Mouse (Mus musculus): ENCODE data around the gene Gm10160. TPM values are rescaled to one million over a fixed set of nuclear protein-coding genes. Genes with fewer than 3 reads are reported as not detected.

Gm10160 gene
- polyA plus RNA-seq, 1 experiment from 2014 or later = not detected

- WGBS (ENCODE audit: insufficient replicate concordance) = 58% methylated on average over 3 of the region's 3 CpGs
- Histone ChIP-seq H3K4me1 (ENCODE audit: control insufficient read depth, insufficient read depth, low read length) (no peaks in the 10 kb centered on the region; the same call in none of the 2 replicates), H3K9me3 (replicated peaks; ENCODE audit: control insufficient read depth, low read length) (no peaks in the 10 kb centered on the region), H3K27ac (ENCODE audit: low read depth, low read length) (no peak overlapping the region), H3K4me2 (no peak overlapping the region), H3K9ac (ENCODE audit: low read depth, low read length) (no peak overlapping the region), H3K27me3 (ENCODE audit: control insufficient read depth, insufficient read depth, low read length) (no peaks in the 10 kb centered on the region), H3K4me3 (ENCODE audit: low read depth, low read length) (no peak overlapping the region), H3K36me3 (ENCODE audit: control insufficient read depth, insufficient read depth, low read length) (no peaks in the 10 kb centered on the region)
- ATAC-seq (replicated peaks; ENCODE audit: insufficient number of reproducible peaks, low FRiP score, low TSS enrichment) = no peak
Measured at GRCm38 (mm10) chr7:81851706-81852105, 3.9 kb downstream of the Gm10160 start.

- 73% methylated on average over 6 of the region's 6 CpGs for WGBS (ENCODE audit: insufficient replicate concordance)
Measured at GRCm38 (mm10) chr7:81850171-81850570, 5.4 kb downstream of the Gm10160 start.

DNA sequence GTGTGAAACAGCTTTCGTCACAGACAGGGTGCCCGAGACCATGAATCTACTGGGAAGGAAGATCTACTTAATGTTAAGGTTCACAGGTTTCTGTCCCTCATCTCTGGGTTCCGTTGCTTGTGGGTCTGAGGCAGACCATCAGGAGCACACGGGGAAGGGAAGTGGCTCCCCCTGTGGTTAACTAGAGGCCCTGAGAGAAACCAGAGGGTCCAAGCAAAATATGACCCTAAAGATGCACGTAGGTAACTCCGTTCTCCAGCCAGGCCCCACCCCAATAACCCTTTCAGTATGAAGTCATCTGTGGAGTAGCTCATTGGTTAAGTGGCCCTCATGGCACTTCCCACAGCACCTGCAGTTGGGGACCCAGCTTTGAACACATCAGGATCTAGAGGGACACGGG, 6.0 kb downstream of the Gm10160 start:
- WGBS (ENCODE audit: insufficient replicate concordance) = 85% methylated on average over 7 of the region's 7 CpGs
- no peak overlapping the region for H3K4me3 ChIP-seq (ENCODE audit: low read depth, low read length)
- ATAC-seq (replicated peaks; ENCODE audit: insufficient number of reproducible peaks, low FRiP score, low TSS enrichment) = no peak
- no peak overlapping the region for H3K27ac ChIP-seq (ENCODE audit: low read depth, low read length)
- no peak overlapping the region for H3K9ac ChIP-seq (ENCODE audit: low read depth, low read length)
- H3K27me3 ChIP-seq (ENCODE audit: control insufficient read depth, insufficient read depth, low read length) = no peaks in the 10 kb centered on the region
- H3K4me2 ChIP-seq = no peak overlapping the region
- no peaks in the 10 kb centered on the region for H3K9me3 ChIP-seq (replicated peaks; ENCODE audit: control insufficient read depth, low read length)
- H3K36me3 ChIP-seq (ENCODE audit: control insufficient read depth, insufficient read depth, low read length) = no peaks in the 10 kb centered on the region
- H3K4me1 ChIP-seq (ENCODE audit: control insufficient read depth, insufficient read depth, low read length) = no peaks in the 10 kb centered on the region; the same call in none of the 2 replicates

More at GRCm38 (mm10) chr7:81850171-81850570, 5.4 kb downstream of the Gm10160 start:
- Histone ChIP-seq H3K4me3 (ENCODE audit: low read depth, low read length) (no peak overlapping the region), H3K9ac (ENCODE audit: low read depth, low read length) (no peak overlapping the region), H3K4me1 (ENCODE audit: control insufficient read depth, insufficient read depth, low read length) (no peaks in the 10 kb centered on the region; the same call in none of the 2 replicates), H3K4me2 (no peak overlapping the region), H3K36me3 (ENCODE audit: control insufficient read depth, insufficient read depth, low read length) (no peaks in the 10 kb centered on the region), H3K27ac (ENCODE audit: low read depth, low read length) (no peak overlapping the region), H3K9me3 (replicated peaks; ENCODE audit: control insufficient read depth, low read length) (no peaks in the 10 kb centered on the region), H3K27me3 (ENCODE audit: control insufficient read depth, insufficient read depth, low read length) (no peaks in the 10 kb centered on the region)
- ATAC-seq (replicated peaks; ENCODE audit: insufficient number of reproducible peaks, low FRiP score, low TSS enrichment) = no peak

- ATAC-seq (replicated peaks; ENCODE audit: insufficient number of reproducible peaks, low FRiP score, low TSS enrichment) = no peak
- H3K9me3 ChIP-seq (replicated peaks; ENCODE audit: control insufficient read depth, low read length) = no peaks in the 10 kb centered on the region
- no peak overlapping the region for H3K4me3 ChIP-seq (ENCODE audit: low read depth, low read length)
- 85% methylated on average over 5 of the region's 5 CpGs for WGBS (ENCODE audit: insufficient replicate concordance)
- H3K4me1 ChIP-seq (ENCODE audit: control insufficient read depth, insufficient read depth, low read length) = no peaks in the 10 kb centered on the region; the same call in none of the 2 replicates
- no peaks in the 10 kb centered on the region for H3K36me3 ChIP-seq (ENCODE audit: control insufficient read depth, insufficient read depth, low read length)
- H3K4me2 ChIP-seq = no peak overlapping the region
- H3K27me3 ChIP-seq (ENCODE audit: control insufficient read depth, insufficient read depth, low read length) = no peaks in the 10 kb centered on the region
- H3K9ac ChIP-seq (ENCODE audit: low read depth, low read length) = no peak overlapping the region
- H3K27ac ChIP-seq (ENCODE audit: low read depth, low read length) = no peak overlapping the region
Measured at GRCm38 (mm10) chr7:81849214-81849613, 6.4 kb downstream of the Gm10160 start.

DNA sequence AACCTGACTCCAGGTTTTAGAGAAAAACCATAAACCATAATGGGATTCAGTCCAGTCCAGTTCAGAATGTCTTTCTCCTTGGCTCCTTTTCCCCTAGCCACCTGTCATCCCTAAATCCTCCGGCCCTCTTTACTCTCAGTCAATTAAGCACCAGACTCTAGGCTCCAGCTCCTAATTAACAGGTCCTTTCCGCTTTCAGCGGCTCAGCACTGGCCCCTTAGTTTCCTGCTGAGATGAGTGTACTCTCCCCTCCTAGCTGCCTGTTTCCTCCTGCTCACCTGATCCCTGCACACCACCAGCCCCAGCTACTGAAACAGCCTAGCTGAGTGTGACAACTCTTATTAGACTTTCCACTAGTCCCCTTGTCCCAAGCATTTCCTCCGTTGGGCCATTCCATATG, 7.8 kb downstream of the Gm10160 start:
- 42% methylated on average over 4 of the region's 4 CpGs for WGBS (ENCODE audit: insufficient replicate concordance)
- Histone ChIP-seq H3K27me3 (ENCODE audit: control insufficient read depth, insufficient read depth, low read length) (no peaks in the 10 kb centered on the region), H3K4me1 (ENCODE audit: control insufficient read depth, insufficient read depth, low read length) (no peaks in the 10 kb centered on the region; the same call in 1 of the 2 replicates), H3K9ac (ENCODE audit: low read depth, low read length) (no peak overlapping the region), H3K27ac (ENCODE audit: low read depth, low read length) (no peak overlapping the region), H3K36me3 (ENCODE audit: control insufficient read depth, insufficient read depth, low read length) (no peaks in the 10 kb centered on the region), H3K4me3 (ENCODE audit: low read depth, low read length) (no peak overlapping the region), H3K4me2 (no peak overlapping the region), H3K9me3 (replicated peaks; ENCODE audit: control insufficient read depth, low read length) (no peaks in the 10 kb centered on the region)
- ATAC-seq (replicated peaks; ENCODE audit: insufficient number of reproducible peaks, low FRiP score, low TSS enrichment) = no peak

DNA sequence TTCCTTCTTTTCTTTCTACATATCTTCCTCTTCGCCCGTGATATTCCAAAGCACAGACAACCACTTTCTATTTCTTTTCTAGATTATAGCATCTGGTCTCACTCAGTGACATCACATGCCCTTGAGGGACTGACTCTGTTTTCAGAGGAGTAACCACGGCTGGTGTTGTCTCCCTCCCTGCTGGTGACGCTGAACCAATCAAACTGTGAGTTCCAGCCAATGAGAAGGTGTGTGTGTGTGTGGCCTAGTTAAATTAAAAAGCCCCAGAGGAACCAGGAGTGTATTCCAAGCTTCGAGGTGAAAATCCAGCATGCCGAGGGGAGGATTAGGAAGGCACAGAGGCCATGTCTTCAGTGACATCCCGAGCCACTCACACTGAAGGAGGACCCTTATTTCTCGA, 8.6 kb downstream of the Gm10160 start:
- no peak overlapping the region for H3K27ac ChIP-seq (ENCODE audit: low read depth, low read length)
- 42% methylated on average over 8 of the region's 8 CpGs for WGBS (ENCODE audit: insufficient replicate concordance)
- no peak for ATAC-seq (replicated peaks; ENCODE audit: insufficient number of reproducible peaks, low FRiP score, low TSS enrichment)

DNA sequence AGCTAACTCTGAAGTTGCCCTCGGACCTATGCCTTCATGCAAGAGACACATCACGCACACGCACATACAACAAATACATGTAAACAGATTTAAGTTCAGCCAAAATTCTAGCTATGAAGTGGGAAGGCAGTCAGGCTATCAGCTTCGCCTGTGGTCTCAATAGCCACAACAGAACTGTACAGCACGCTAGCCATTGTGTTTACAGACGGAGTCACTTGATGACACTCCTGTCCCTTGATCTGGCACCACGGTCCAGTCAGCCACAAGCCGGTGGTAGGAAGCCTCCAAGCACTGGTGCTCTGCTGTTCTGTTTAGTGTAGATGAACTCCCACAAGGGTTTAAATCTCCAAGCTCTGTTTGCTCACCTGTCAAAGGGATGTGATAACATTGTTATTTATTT, 9.6 kb downstream of the Gm10160 start:
- no peaks in the 10 kb centered on the region for H3K36me3 ChIP-seq (ENCODE audit: control insufficient read depth, insufficient read depth, low read length)
- H3K4me3 ChIP-seq (ENCODE audit: low read depth, low read length) = no peak overlapping the region
- no peak overlapping the region for H3K9ac ChIP-seq (ENCODE audit: low read depth, low read length)
- WGBS (ENCODE audit: insufficient replicate concordance) = 60% methylated on average over 8 of the region's 8 CpGs
- no peaks in the 10 kb centered on the region; the same call in 1 of the 2 replicates for H3K4me1 ChIP-seq (ENCODE audit: control insufficient read depth, insufficient read depth, low read length)
- no peak overlapping the region for H3K4me2 ChIP-seq
- no peak for ATAC-seq (replicated peaks; ENCODE audit: insufficient number of reproducible peaks, low FRiP score, low TSS enrichment)
- no peaks in the 10 kb centered on the region for H3K27me3 ChIP-seq (ENCODE audit: control insufficient read depth, insufficient read depth, low read length)
- H3K9me3 ChIP-seq (replicated peaks; ENCODE audit: control insufficient read depth, low read length) = no peaks in the 10 kb centered on the region
- no peak overlapping the region for H3K27ac ChIP-seq (ENCODE audit: low read depth, low read length)

More for the DNA sequence above, 8.6 kb downstream of the Gm10160 start:
- H3K9me3 ChIP-seq (replicated peaks; ENCODE audit: control insufficient read depth, low read length) = no peaks in the 10 kb centered on the region
- no peaks in the 10 kb centered on the region for H3K27me3 ChIP-seq (ENCODE audit: control insufficient read depth, insufficient read depth, low read length)
- no peak overlapping the region for H3K4me3 ChIP-seq (ENCODE audit: low read depth, low read length)
- no peaks in the 10 kb centered on the region; the same call in 1 of the 2 replicates for H3K4me1 ChIP-seq (ENCODE audit: control insufficient read depth, insufficient read depth, low read length)
- H3K36me3 ChIP-seq (ENCODE audit: control insufficient read depth, insufficient read depth, low read length) = no peaks in the 10 kb centered on the region
- H3K9ac ChIP-seq (ENCODE audit: low read depth, low read length) = no peak overlapping the region
- H3K4me2 ChIP-seq = no peak overlapping the region

DNA sequence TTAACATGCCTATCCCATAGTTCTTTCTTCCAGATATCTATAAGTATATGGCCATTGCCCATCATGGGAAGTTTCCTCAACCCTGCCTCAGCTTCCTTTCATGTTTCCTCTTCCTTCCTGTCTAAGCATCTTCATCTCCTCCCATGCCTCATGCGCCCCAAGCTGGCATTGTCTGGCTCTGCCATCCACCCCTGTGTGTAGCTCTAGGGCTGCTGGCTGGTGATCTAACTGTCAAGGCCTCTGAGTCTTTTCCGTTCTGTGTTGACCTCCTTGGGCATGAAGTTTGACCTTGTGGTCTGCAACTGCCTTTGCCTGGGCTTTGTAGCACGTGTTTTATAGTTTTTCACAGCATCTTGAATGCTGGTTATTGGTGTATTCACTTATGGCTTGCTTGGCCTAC, 10.3 kb downstream of the Gm10160 start:
- H3K9me3 ChIP-seq (replicated peaks; ENCODE audit: control insufficient read depth, low read length) = no peaks in the 10 kb centered on the region
- no peaks in the 10 kb centered on the region for H3K27me3 ChIP-seq (ENCODE audit: control insufficient read depth, insufficient read depth, low read length)
- H3K4me3 ChIP-seq (ENCODE audit: low read depth, low read length) = no peak overlapping the region
- 73% methylated on average over 3 of the region's 3 CpGs for WGBS (ENCODE audit: insufficient replicate concordance)
- H3K4me1 ChIP-seq (ENCODE audit: control insufficient read depth, insufficient read depth, low read length) = peaks cover 1% of the 10 kb centered on the region
- no peaks in the 10 kb centered on the region for H3K36me3 ChIP-seq (ENCODE audit: control insufficient read depth, insufficient read depth, low read length)
- H3K9ac ChIP-seq (ENCODE audit: low read depth, low read length) = no peak overlapping the region
- ATAC-seq (replicated peaks; ENCODE audit: insufficient number of reproducible peaks, low FRiP score, low TSS enrichment) = no peak
- H3K27ac ChIP-seq (ENCODE audit: low read depth, low read length) = no peak overlapping the region
- no peak overlapping the region for H3K4me2 ChIP-seq

- H3K36me3 ChIP-seq (ENCODE audit: control insufficient read depth, insufficient read depth, low read length) = no peaks in the 10 kb centered on the region
- ATAC-seq (replicated peaks; ENCODE audit: insufficient number of reproducible peaks, low FRiP score, low TSS enrichment) = no peak
- 74% methylated on average over 11 of the region's 11 CpGs for WGBS (ENCODE audit: insufficient replicate concordance)
Measured at GRCm38 (mm10) chr7:81844801-81845200, 10.8 kb downstream of the Gm10160 start.

More at GRCm38 (mm10) chr7:81844801-81845200, 10.8 kb downstream of the Gm10160 start:
- H3K4me2 ChIP-seq = no peak overlapping the region
- H3K27me3 ChIP-seq (ENCODE audit: control insufficient read depth, insufficient read depth, low read length) = no peaks in the 10 kb centered on the region
- no peak overlapping the region for H3K27ac ChIP-seq (ENCODE audit: low read depth, low read length)
- H3K4me1 ChIP-seq (ENCODE audit: control insufficient read depth, insufficient read depth, low read length) = peaks cover 3% of the 10 kb centered on the region
- no peak overlapping the region for H3K9ac ChIP-seq (ENCODE audit: low read depth, low read length)
- no peak overlapping the region for H3K4me3 ChIP-seq (ENCODE audit: low read depth, low read length)
- H3K9me3 ChIP-seq (replicated peaks; ENCODE audit: control insufficient read depth, low read length) = no peaks in the 10 kb centered on the region
